Mouse (Mus musculus) C2C12 (cell line): ENCODE results near the gene Gtf3c5. TPM values are rescaled to one million over a fixed set of nuclear protein-coding genes. Genes with fewer than 3 reads are reported as not detected.

Experiments used
- H3K27me3 ChIP-seq: one replicate; pipeline ENCODE4 v1.6.1; 2011; ENCODE audit not compliant: control insufficient read depth, insufficient read depth, insufficient read length
- H3K36me3 ChIP-seq: one replicate; pipeline ENCODE4 v1.6.1; 2011; ENCODE audit not compliant: control insufficient read depth, insufficient read depth
- H3K4me3 ChIP-seq: one replicate; pipeline ENCODE4 v1.5.1; 2011; ENCODE audit warnings: mild to moderate bottlenecking, control low read depth; ENCODE audit not compliant: poor library complexity, insufficient read depth, severe bottlenecking
- H3K79me2 ChIP-seq: one replicate; pipeline ENCODE4 v1.6.1; 2011; ENCODE audit not compliant: control insufficient read depth, insufficient read depth
- H3K79me3 ChIP-seq: one replicate; pipeline ENCODE4 v1.6.1; 2011; ENCODE audit warnings: low read depth, control low read depth
- H3ac ChIP-seq: one replicate; pipeline ENCODE3; 2011; ENCODE audit warnings: low read depth; ENCODE audit not compliant: control insufficient read depth, insufficient read length
- CEBPB ChIP-seq: IDR thresholded peaks from one replicate; pipeline ENCODE4 v1.6.1; 2011; ENCODE audit warnings: low read depth, mild to moderate bottlenecking, control low read depth, moderate library complexity
- CTCF ChIP-seq: IDR thresholded peaks from one replicate; pipeline ENCODE4 v1.5.1; 2011; ENCODE audit not compliant: control insufficient read depth, insufficient read depth, insufficient read length
- FOSL1 ChIP-seq: IDR thresholded peaks from one replicate; pipeline ENCODE4 v1.8.0; 2011; ENCODE audit warnings: mild to moderate bottlenecking, low read length; ENCODE audit not compliant: poor library complexity, insufficient read depth, severe bottlenecking
- MAX ChIP-seq: IDR thresholded peaks from one replicate; pipeline ENCODE4 v1.6.1; 2011; ENCODE audit warnings: mild to moderate bottlenecking, control low read depth
- MYOD1 ChIP-seq: IDR thresholded peaks from one replicate; pipeline ENCODE4 v1.6.1; 2011; ENCODE audit warnings: low read depth; ENCODE audit not compliant: control insufficient read depth, insufficient read length
- MYOG ChIP-seq: IDR thresholded peaks from one replicate; pipeline ENCODE4 v1.6.1; 2011; ENCODE audit not compliant: control insufficient read depth, insufficient read length; ENCODE audit errors: extremely low read depth
- USF1 ChIP-seq: IDR thresholded peaks from one replicate; pipeline ENCODE4 v1.6.1; 2011; ENCODE audit warnings: low read depth, mild to moderate bottlenecking, control low read depth, moderate library complexity
- polyA plus RNA-seq: library from polyadenylated mRNA; unstranded; fragments of >200 nt; fragmentation: generic; extraction: Trizol; gene quantifications from one replicate; pipeline ENCODE4 v1.2.1, GENCODE M21; 2012; ENCODE audit warnings: missing spikeins

The Gtf3c5 gene
- polyA plus RNA-seq, 1 experiment: 28.1 TPM

DNA sequence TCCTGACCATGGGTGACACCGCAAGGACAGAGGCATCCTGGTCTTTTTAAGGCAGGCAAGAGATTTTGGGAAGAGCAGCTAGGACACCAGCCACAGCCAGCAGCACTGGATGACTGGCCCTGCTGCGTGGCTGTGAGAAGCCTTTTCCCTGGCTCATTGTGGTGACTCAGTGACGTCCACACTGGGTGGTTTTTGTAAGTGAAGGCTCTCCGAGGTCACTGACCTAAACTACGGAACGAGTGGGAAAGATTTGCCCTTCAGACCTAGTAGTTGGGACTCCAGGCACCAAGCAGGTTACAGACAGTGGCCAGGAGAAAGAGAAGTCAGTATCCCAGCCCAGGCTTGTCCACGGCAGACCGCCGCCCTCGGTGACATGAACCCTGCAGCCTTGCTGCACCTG is 59.1 kb downstream of the Gtf3c5 start:
- Histone ChIP-seq H3K79me2 (no peaks in the 10 kb centered on the region), H3K27me3 (no peaks in the 10 kb centered on the region), H3K79me3 (no peaks in the 10 kb centered on the region), H3K36me3 (no peaks in the 10 kb centered on the region), H3ac (peak overlapping the region; percentile 28), H3K4me3 (no peak overlapping the region)
- TF ChIP-seq CEBPB: no peak
- TF ChIP-seq CTCF: no peak
- TF ChIP-seq MYOD1: no peak
- no peak for TF ChIP-seq MYOG

GRCm38 (mm10) chr2:28523643-28524117 is 59.9 kb downstream of the Gtf3c5 start:
- H3K4me3 ChIP-seq: no peak overlapping the region
- TF ChIP-seq CEBPB: no peak
- no peak for TF ChIP-seq CTCF
- TF ChIP-seq MAX: peak; percentile 78
- peak; percentile 41 for TF ChIP-seq MYOD1
- TF ChIP-seq MYOG: no peak
- no peaks in the 10 kb centered on the region for H3K27me3 ChIP-seq
- no peaks in the 10 kb centered on the region for H3K36me3 ChIP-seq
- H3K79me3 ChIP-seq: no peaks in the 10 kb centered on the region
- no peak overlapping the region for H3ac ChIP-seq
- H3K79me2 ChIP-seq: no peaks in the 10 kb centered on the region

- H3K36me3 ChIP-seq: no peaks in the 10 kb centered on the region
- TF ChIP-seq USF1: no peak
- no peak for TF ChIP-seq MYOD1
- TF ChIP-seq CEBPB: no peak
- no peak for TF ChIP-seq FOSL1
- TF ChIP-seq MYOG: no peak
- TF ChIP-seq MAX: no peak
- TF ChIP-seq CTCF: no peak
- H3K79me2 ChIP-seq: no peaks in the 10 kb centered on the region
- H3K79me3 ChIP-seq: no peaks in the 10 kb centered on the region
- no peak overlapping the region for H3K4me3 ChIP-seq
- no peak overlapping the region for H3ac ChIP-seq
- no peaks in the 10 kb centered on the region for H3K27me3 ChIP-seq
Observed at GRCm38 (mm10) chr2:28522166-28522565, 61.4 kb downstream of the Gtf3c5 start.

- Histone ChIP-seq H3K36me3 (no peaks in the 10 kb centered on the region), H3K4me3 (no peak overlapping the region), H3K27me3 (no peaks in the 10 kb centered on the region), H3ac (no peak overlapping the region), H3K79me2 (no peaks in the 10 kb centered on the region), H3K79me3 (no peaks in the 10 kb centered on the region)
- TF ChIP-seq MAX: no peak
- no peak for TF ChIP-seq USF1
- TF ChIP-seq MYOG: no peak
- TF ChIP-seq CTCF: no peak
- TF ChIP-seq MYOD1: no peak
Observed at GRCm38 (mm10) chr2:28521571-28522151, 61.9 kb downstream of the Gtf3c5 start.

- TF ChIP-seq USF1 (no peak), FOSL1 (no peak), CEBPB (no peak), MYOG (no peak), MAX (no peak), CTCF (no peak), MYOD1 (no peak)
- no peaks in the 10 kb centered on the region for H3K27me3 ChIP-seq
- no peak overlapping the region for H3K4me3 ChIP-seq
- H3ac ChIP-seq: no peak overlapping the region
- H3K79me2 ChIP-seq: no peaks in the 10 kb centered on the region
- no peaks in the 10 kb centered on the region for H3K79me3 ChIP-seq
- H3K36me3 ChIP-seq: no peaks in the 10 kb centered on the region
Observed at GRCm38 (mm10) chr2:28520581-28520980, 63.0 kb downstream of the Gtf3c5 start.

- no peak for TF ChIP-seq MYOG
- TF ChIP-seq MAX: no peak
- no peak for TF ChIP-seq CTCF
- no peak for TF ChIP-seq USF1
- TF ChIP-seq FOSL1: no peak
- no peak for TF ChIP-seq CEBPB
- TF ChIP-seq MYOD1: no peak
- Histone ChIP-seq H3K4me3 (no peak overlapping the region), H3K79me2 (no peaks in the 10 kb centered on the region), H3K36me3 (no peaks in the 10 kb centered on the region), H3K79me3 (no peaks in the 10 kb centered on the region), H3ac (no peak overlapping the region), H3K27me3 (no peaks in the 10 kb centered on the region)
Observed at GRCm38 (mm10) chr2:28518231-28518630, 65.3 kb downstream of the Gtf3c5 start.
